Mouse (Mus musculus): Measurements from ENCODE around the gene Myo1e. TPM values are rescaled to one million over a fixed set of nuclear protein-coding genes. Genes with fewer than 3 reads are reported as not detected.
A peak's percentile ranks its signal among the peaks of the same experiment; 100 is the strongest.

The Myo1e gene
- polyA plus RNA-seq, 1 experiment from 2014 or later, result 10.0 TPM

DNA sequence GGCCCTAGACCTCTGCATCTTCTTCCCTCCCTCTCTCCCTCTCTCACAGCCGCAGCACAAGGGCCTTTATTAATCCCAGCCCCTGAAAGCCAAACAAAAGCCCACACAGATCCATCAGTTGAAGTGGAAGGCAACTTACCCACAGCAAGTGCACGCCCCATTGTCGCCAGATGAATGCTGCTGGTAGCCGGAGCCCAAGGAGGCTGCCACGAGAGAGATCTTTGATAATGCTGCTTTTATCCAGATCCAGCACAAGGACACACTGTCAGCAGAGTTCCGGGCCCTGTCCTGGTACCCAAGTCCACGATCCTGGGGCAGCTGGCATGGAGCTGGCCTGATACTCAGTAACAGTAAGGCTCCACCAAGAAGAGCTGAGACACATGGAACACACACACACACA is 91.1 kb downstream of the Myo1e start:
- Histone ChIP-seq H3K4me2 (replicated peaks; ENCODE audit: low read depth, low read length) (no peak overlapping the region), H3K9ac (ENCODE audit: low read depth, low read length) (no peak overlapping the region), H3K27ac (ENCODE audit: low read depth, low read length) (0 out of 2 replicates have a peak overlapping the region, but pooled peaks have one; percentile 8), H3K4me3 (ENCODE audit: low read depth, low read length) (no peak overlapping the region), H3K4me1 (replicated peaks; ENCODE audit: control insufficient read depth, insufficient read depth, low read length) (no peaks in the 10 kb centered on the region; the same call in 1 of the 2 replicates), H3K27me3 (ENCODE audit: control insufficient read depth, insufficient read depth, low read length) (no peaks in the 10 kb centered on the region), H3K36me3 (ENCODE audit: control insufficient read depth, insufficient read depth, low read length) (no peaks in the 10 kb centered on the region), H3K9me3 (ENCODE audit: control insufficient read depth, low read length) (no peaks in the 10 kb centered on the region)
- 28% methylated on average over 7 of the region's 7 CpGs for WGBS
- DNase-seq (ENCODE audit: low spot score) (peak; percentile 48), ATAC-seq (ENCODE audit: low FRiP score) (peak; percentile 49)

GRCm38 (mm10) chr9:70300705-70301104 is 93.6 kb downstream of the Myo1e start:
- no peak overlapping the region for H3K4me2 ChIP-seq (replicated peaks; ENCODE audit: low read depth, low read length)
- WGBS, result 95% methylated on average over 5 of the region's 5 CpGs
- no peaks in the 10 kb centered on the region for H3K36me3 ChIP-seq (ENCODE audit: control insufficient read depth, insufficient read depth, low read length)
- H3K27ac ChIP-seq (ENCODE audit: low read depth, low read length), result no peak overlapping the region
- DNase-seq (ENCODE audit: low spot score), result no peak
- no peaks in the 10 kb centered on the region for H3K27me3 ChIP-seq (ENCODE audit: control insufficient read depth, insufficient read depth, low read length)
- no peak overlapping the region for H3K4me3 ChIP-seq (ENCODE audit: low read depth, low read length)
- no peak overlapping the region for H3K9ac ChIP-seq (ENCODE audit: low read depth, low read length)
- no peaks in the 10 kb centered on the region; the same call in 1 of the 2 replicates for H3K4me1 ChIP-seq (replicated peaks; ENCODE audit: control insufficient read depth, insufficient read depth, low read length)
- no peak for ATAC-seq (ENCODE audit: low FRiP score)
- no peaks in the 10 kb centered on the region for H3K9me3 ChIP-seq (ENCODE audit: control insufficient read depth, low read length)

DNA sequence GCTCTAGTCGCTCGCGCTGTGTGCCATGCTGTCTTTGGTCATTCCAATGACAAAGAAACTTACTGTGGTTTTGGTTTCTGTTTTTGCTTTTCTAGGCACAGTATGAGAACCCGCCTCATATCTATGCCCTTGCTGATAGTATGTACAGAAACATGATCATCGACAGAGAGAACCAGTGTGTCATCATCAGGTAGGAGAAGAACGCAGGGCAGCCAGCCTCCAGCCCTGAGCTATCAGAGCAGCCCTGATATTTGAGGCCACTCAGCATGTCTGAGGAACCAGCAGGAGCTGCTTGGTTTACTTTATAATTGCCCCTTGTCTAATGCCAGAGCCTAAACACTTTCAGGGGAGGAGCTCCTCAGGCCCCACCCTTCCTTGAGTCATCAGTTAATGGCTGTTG is 94.4 kb downstream of the Myo1e start:
- H3K4me2 ChIP-seq (replicated peaks; ENCODE audit: low read depth, low read length), result no peak overlapping the region
- 95% methylated on average over 6 of the region's 6 CpGs for WGBS
- no peak overlapping the region for H3K27ac ChIP-seq (ENCODE audit: low read depth, low read length)
- no peaks in the 10 kb centered on the region for H3K27me3 ChIP-seq (ENCODE audit: control insufficient read depth, insufficient read depth, low read length)
- H3K9me3 ChIP-seq (ENCODE audit: control insufficient read depth, low read length), result no peaks in the 10 kb centered on the region
- no peak overlapping the region for H3K9ac ChIP-seq (ENCODE audit: low read depth, low read length)
- no peak for DNase-seq (ENCODE audit: low spot score)
- H3K36me3 ChIP-seq (ENCODE audit: control insufficient read depth, insufficient read depth, low read length), result no peaks in the 10 kb centered on the region
- no peak for ATAC-seq (ENCODE audit: low FRiP score)
- no peaks in the 10 kb centered on the region; the same call in 1 of the 2 replicates for H3K4me1 ChIP-seq (replicated peaks; ENCODE audit: control insufficient read depth, insufficient read depth, low read length)
- H3K4me3 ChIP-seq (ENCODE audit: low read depth, low read length), result no peak overlapping the region

DNA sequence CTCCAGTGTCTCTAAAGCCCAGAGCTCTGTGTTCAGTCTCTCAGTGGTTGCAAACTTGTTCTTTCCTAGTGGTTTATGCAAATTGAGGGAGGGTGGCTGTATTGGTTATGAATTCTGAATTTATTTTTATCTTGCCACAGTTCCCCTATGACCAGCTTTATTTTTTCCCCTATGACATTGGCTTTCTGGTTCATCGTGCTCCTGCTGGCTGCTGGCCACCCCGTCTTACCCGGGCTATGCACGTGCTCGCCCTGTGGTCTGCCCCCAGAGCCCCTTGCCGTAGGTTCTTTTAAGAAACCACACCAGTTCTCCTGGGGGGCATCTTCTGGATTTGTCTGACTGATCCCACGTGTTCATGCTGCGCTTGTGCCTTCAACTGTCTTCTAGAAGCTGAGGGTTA is 97.8 kb downstream of the Myo1e start:
- H3K36me3 ChIP-seq (ENCODE audit: control insufficient read depth, insufficient read depth, low read length), result no peaks in the 10 kb centered on the region
- no peak for DNase-seq (ENCODE audit: low spot score)
- no peak overlapping the region for H3K27ac ChIP-seq (ENCODE audit: low read depth, low read length)
- ATAC-seq (ENCODE audit: low FRiP score), result no peak
- no peak overlapping the region for H3K4me2 ChIP-seq (replicated peaks; ENCODE audit: low read depth, low read length)
- no peaks in the 10 kb centered on the region for H3K27me3 ChIP-seq (ENCODE audit: control insufficient read depth, insufficient read depth, low read length)
- H3K9me3 ChIP-seq (ENCODE audit: control insufficient read depth, low read length), result no peaks in the 10 kb centered on the region
- H3K4me1 ChIP-seq (replicated peaks; ENCODE audit: control insufficient read depth, insufficient read depth, low read length), result no peaks in the 10 kb centered on the region
- no peak overlapping the region for H3K9ac ChIP-seq (ENCODE audit: low read depth, low read length)
- no peak overlapping the region for H3K4me3 ChIP-seq (ENCODE audit: low read depth, low read length)
- 97% methylated on average over 8 of the region's 8 CpGs for WGBS

- Histone ChIP-seq H3K27ac (ENCODE audit: low read depth, low read length) (no peak overlapping the region), H3K9ac (ENCODE audit: low read depth, low read length) (no peak overlapping the region), H3K36me3 (ENCODE audit: control insufficient read depth, insufficient read depth, low read length) (no peaks in the 10 kb centered on the region), H3K4me3 (ENCODE audit: low read depth, low read length) (no peak overlapping the region), H3K9me3 (ENCODE audit: control insufficient read depth, low read length) (no peaks in the 10 kb centered on the region), H3K4me2 (replicated peaks; ENCODE audit: low read depth, low read length) (no peak overlapping the region), H3K4me1 (replicated peaks; ENCODE audit: control insufficient read depth, insufficient read depth, low read length) (no peaks in the 10 kb centered on the region), H3K27me3 (ENCODE audit: control insufficient read depth, insufficient read depth, low read length) (no peaks in the 10 kb centered on the region)
- WGBS, result 83% methylated on average over 1 of the region's 1 CpGs
- no peak for DNase-seq (ENCODE audit: low spot score)
- ATAC-seq (ENCODE audit: low FRiP score), result no peak
Measured at GRCm38 (mm10) chr9:70310046-70310445, 102.9 kb downstream of the Myo1e start.

DNA sequence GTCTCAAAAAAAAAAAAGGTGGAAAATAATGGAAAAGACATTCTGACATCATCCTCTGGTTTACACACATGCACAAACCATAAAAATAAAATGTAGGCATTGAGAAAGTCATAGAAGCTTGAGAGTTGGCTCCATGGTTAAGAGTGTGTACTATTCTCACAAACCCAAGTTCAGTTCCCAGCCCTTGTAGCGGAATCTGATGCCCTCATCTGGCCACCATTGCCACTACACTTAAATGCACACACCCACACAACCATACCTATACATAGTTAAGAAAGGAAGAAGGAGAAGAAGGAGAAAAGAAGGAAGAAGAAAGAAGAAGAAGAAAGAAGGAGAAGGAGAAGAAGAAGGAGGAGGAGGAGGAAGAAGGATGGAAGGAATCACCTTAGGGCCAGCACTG is 106.9 kb downstream of the Myo1e start:
- no peaks in the 10 kb centered on the region for H3K36me3 ChIP-seq (ENCODE audit: control insufficient read depth, insufficient read depth, low read length)
- no peaks in the 10 kb centered on the region for H3K4me1 ChIP-seq (replicated peaks; ENCODE audit: control insufficient read depth, insufficient read depth, low read length)
- H3K27ac ChIP-seq (ENCODE audit: low read depth, low read length), result no peak overlapping the region
- H3K4me2 ChIP-seq (replicated peaks; ENCODE audit: low read depth, low read length), result no peak overlapping the region
- no peak overlapping the region for H3K4me3 ChIP-seq (ENCODE audit: low read depth, low read length)
- no peaks in the 10 kb centered on the region for H3K27me3 ChIP-seq (ENCODE audit: control insufficient read depth, insufficient read depth, low read length)
- no peaks in the 10 kb centered on the region for H3K9me3 ChIP-seq (ENCODE audit: control insufficient read depth, low read length)
- WGBS, result 86% methylated on average over 1 of the region's 1 CpGs
- no peak for DNase-seq (ENCODE audit: low spot score)
- no peak overlapping the region for H3K9ac ChIP-seq (ENCODE audit: low read depth, low read length)
- no peak for ATAC-seq (ENCODE audit: low FRiP score)

GRCm38 (mm10) chr9:70315130-70315529 is 108.0 kb downstream of the Myo1e start:
- DNase-seq (ENCODE audit: low spot score) (no peak), ATAC-seq (ENCODE audit: low FRiP score) (no peak)
- Histone ChIP-seq H3K27ac (ENCODE audit: low read depth, low read length) (no peak overlapping the region), H3K4me1 (replicated peaks; ENCODE audit: control insufficient read depth, insufficient read depth, low read length) (no peaks in the 10 kb centered on the region), H3K27me3 (ENCODE audit: control insufficient read depth, insufficient read depth, low read length) (no peaks in the 10 kb centered on the region), H3K9ac (ENCODE audit: low read depth, low read length) (no peak overlapping the region), H3K4me3 (ENCODE audit: low read depth, low read length) (no peak overlapping the region), H3K9me3 (ENCODE audit: control insufficient read depth, low read length) (no peaks in the 10 kb centered on the region), H3K4me2 (replicated peaks; ENCODE audit: low read depth, low read length) (no peak overlapping the region), H3K36me3 (ENCODE audit: control insufficient read depth, insufficient read depth, low read length) (no peaks in the 10 kb centered on the region)
- WGBS, result 77% methylated on average over 4 of the region's 4 CpGs

DNA sequence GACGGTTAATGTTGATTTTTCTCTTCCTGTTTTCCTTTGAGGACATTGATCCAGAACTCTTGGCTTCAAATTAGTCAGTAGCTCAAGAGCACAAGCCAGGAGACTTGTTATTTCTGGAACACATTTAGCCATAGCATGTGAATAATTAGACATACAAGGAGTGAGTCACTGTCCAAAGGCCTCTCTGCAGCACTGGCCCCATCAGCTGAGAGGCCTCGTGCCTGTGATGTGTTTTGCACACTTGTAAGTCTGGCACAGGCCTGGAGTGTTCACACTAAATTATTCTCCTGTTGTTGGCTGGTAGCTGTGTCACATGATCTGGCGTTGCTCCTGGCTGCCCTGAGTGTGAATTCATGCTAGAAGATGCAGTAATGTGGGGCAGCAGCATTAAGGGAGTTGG is 111.5 kb downstream of the Myo1e start:
- Histone ChIP-seq H3K4me1 (replicated peaks; ENCODE audit: control insufficient read depth, insufficient read depth, low read length) (no peaks in the 10 kb centered on the region), H3K4me3 (ENCODE audit: low read depth, low read length) (no peak overlapping the region), H3K9me3 (ENCODE audit: control insufficient read depth, low read length) (no peaks in the 10 kb centered on the region), H3K27me3 (ENCODE audit: control insufficient read depth, insufficient read depth, low read length) (no peaks in the 10 kb centered on the region), H3K36me3 (ENCODE audit: control insufficient read depth, insufficient read depth, low read length) (no peaks in the 10 kb centered on the region), H3K9ac (ENCODE audit: low read depth, low read length) (no peak overlapping the region), H3K27ac (ENCODE audit: low read depth, low read length) (no peak overlapping the region), H3K4me2 (replicated peaks; ENCODE audit: low read depth, low read length) (no peak overlapping the region)
- ATAC-seq (ENCODE audit: low FRiP score), result no peak
- DNase-seq (ENCODE audit: low spot score), result no peak
- 75% methylated on average over 3 of the region's 3 CpGs for WGBS

- no peaks in the 10 kb centered on the region for H3K36me3 ChIP-seq (ENCODE audit: control insufficient read depth, insufficient read depth, low read length)
- H3K4me3 ChIP-seq (ENCODE audit: low read depth, low read length), result no peak overlapping the region
- H3K4me2 ChIP-seq (replicated peaks; ENCODE audit: low read depth, low read length), result no peak overlapping the region
- DNase-seq (ENCODE audit: low spot score) (no peak), ATAC-seq (ENCODE audit: low FRiP score) (no peak)
- H3K27ac ChIP-seq (ENCODE audit: low read depth, low read length), result no peak overlapping the region
- H3K27me3 ChIP-seq (ENCODE audit: control insufficient read depth, insufficient read depth, low read length), result no peaks in the 10 kb centered on the region
- 89% methylated on average over 4 of the region's 4 CpGs for WGBS
- no peaks in the 10 kb centered on the region for H3K9me3 ChIP-seq (ENCODE audit: control insufficient read depth, low read length)
- no peaks in the 10 kb centered on the region for H3K4me1 ChIP-seq (replicated peaks; ENCODE audit: control insufficient read depth, insufficient read depth, low read length)
- H3K9ac ChIP-seq (ENCODE audit: low read depth, low read length), result no peak overlapping the region
Measured at GRCm38 (mm10) chr9:70324336-70324735, 117.2 kb downstream of the Myo1e start.

All from hindbrain, embryonic 11.5 days (tissue).